Mouse (Mus musculus) bone marrow macrophage, adult 2 months (primary cell): Measurements from ENCODE around the gene Tpk1.

Experiments
- CTCF ChIP-seq: IDR thresholded peaks from 2 replicates; pipeline ENCODE4 v1.5.1; 2012; ENCODE audit warnings: low read depth, mild to moderate bottlenecking, low read length, moderate library complexity
- POLR2A ChIP-seq: IDR thresholded peaks from 2 replicates; pipeline ENCODE4 v1.6.1; 2012; ENCODE audit warnings: mild to moderate bottlenecking, low read depth, low read length, borderline replicate concordance

DNA sequence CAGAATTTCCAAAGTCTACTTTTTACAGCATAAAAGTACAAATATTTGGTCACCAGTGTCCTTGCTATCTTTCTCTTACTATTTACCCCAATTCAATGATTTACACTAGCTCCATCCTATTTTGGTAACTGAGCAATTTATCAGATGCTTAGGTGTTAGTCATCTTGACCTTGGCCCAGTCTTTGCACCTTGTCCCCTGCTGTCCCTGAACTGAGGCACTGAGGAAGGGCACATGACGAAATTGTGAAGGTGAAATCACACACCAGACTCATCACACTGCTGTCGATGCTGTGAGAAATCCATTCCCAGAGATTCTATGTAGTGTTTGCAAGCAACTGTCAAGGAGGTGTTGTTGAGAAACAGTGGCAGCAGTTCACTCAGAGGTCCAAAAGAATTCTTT, 145.9 kb downstream of the Tpk1 start:
- TF ChIP-seq POLR2A (no peak), CTCF (no peak)
